Mouse (Mus musculus) MEL (cell line): ENCODE measurements around the gene Fhl1. TPM values are rescaled to one million over a fixed set of nuclear protein-coding genes. Genes with fewer than 3 reads are reported as not detected.

Experiments used
- DNase-seq: peaks from one replicate; pipeline ENCODE4 v3.0.0; 2011; ENCODE audit warnings: low read depth, low spot score
- H3K27ac ChIP-seq: 2 replicates; pipeline ENCODE4 v1.5.1; 2012; ENCODE audit warnings: low read depth, mild to moderate bottlenecking, control low read depth, low read length, moderate library complexity; ENCODE audit not compliant: control insufficient read depth
- H3K27me3 ChIP-seq, 2 experiments: fragments of 150-350 bp in 1 of 2; sonication (generic) in 1 of 2; 2 replicates each; pipeline ENCODE4 v1.6.1; 2012; ENCODE audit warnings: low read length in 2 of 2, mild to moderate bottlenecking in 2 of 2, improper control_type of control experiment in 1 of 2, moderate library complexity in 1 of 2; ENCODE audit not compliant: insufficient read depth in 2 of 2, control insufficient read depth in 1 of 2
- H3K36me3 ChIP-seq, 2 experiments: 2 replicates each; pipeline ENCODE4 v1.6.1; 2012 to 2014; ENCODE audit warnings: low read length in 2 of 2, improper control_type of control experiment in 1 of 2, inconsistent platforms in 1 of 2, mild to moderate bottlenecking in 1 of 2; ENCODE audit not compliant: insufficient read depth in 2 of 2, control insufficient read depth in 1 of 2
- H3K4me1 ChIP-seq, 2 experiments: fragments of 150-350 bp in 1 of 2; sonication (generic) in 1 of 2; 2 replicates each; pipeline ENCODE4 v1.6.1; 2012; ENCODE audit warnings: low read length in 2 of 2, improper control_type of control experiment in 1 of 2, mild to moderate bottlenecking in 1 of 2; ENCODE audit not compliant: insufficient read depth in 2 of 2, control insufficient read depth in 1 of 2
- H3K4me3 ChIP-seq, 2 experiments: fragments of 150-350 bp in 1 of 2; sonication (generic) in 1 of 2; 2 replicates each; pipeline ENCODE4 v1.5.1; 2012; ENCODE audit warnings: low read depth in 2 of 2, low read length in 2 of 2, mild to moderate bottlenecking in 2 of 2, moderate library complexity in 2 of 2, control low read depth in 1 of 2, improper control_type of control experiment in 1 of 2; ENCODE audit not compliant: control insufficient read depth in 1 of 2, insufficient read depth in 1 of 2
- H3K79me2 ChIP-seq: 2 replicates; pipeline ENCODE4 v1.6.1; 2012; ENCODE audit warnings: mild to moderate bottlenecking, low read length, moderate library complexity; ENCODE audit not compliant: control insufficient read depth, poor library complexity, insufficient read depth
- H3K9ac ChIP-seq: 2 replicates; pipeline ENCODE4 v1.6.1; 2012; ENCODE audit warnings: low read depth, mild to moderate bottlenecking, control low read depth, low read length, moderate library complexity; ENCODE audit not compliant: control insufficient read depth, poor library complexity, severe bottlenecking
- H3K9me3 ChIP-seq: fragments of 150-350 bp; sonication (generic); replicated peaks from 2 replicates; pipeline ENCODE4 v1.6.1; 2012; ENCODE audit warnings: mild to moderate bottlenecking, low read length, improper control_type of control experiment, moderate library complexity; ENCODE audit not compliant: insufficient read depth
- BHLHE40 ChIP-seq: IDR thresholded peaks from 2 replicates; pipeline ENCODE4 v1.6.1; 2012; ENCODE audit warnings: low read depth, mild to moderate bottlenecking, inconsistent platforms, low read length, improper control_type of control experiment, borderline replicate concordance
- CHD2 ChIP-seq: IDR thresholded peaks from 2 replicates; pipeline ENCODE4 v1.6.1; 2011; ENCODE audit warnings: low read length, improper control_type of control experiment
- CTCF ChIP-seq, 3 experiments: IDR thresholded peaks in 2 of 3; conservative IDR thresholded peaks in 1 of 3; 2 replicates each; pipeline ENCODE4 v1.5.1; 2011 to 2012; ENCODE audit warnings: low read length in 3 of 3, low read depth in 2 of 3, mild to moderate bottlenecking in 2 of 3, improper control_type of control experiment in 1 of 3, inconsistent platforms in 1 of 3, mixed read lengths in 1 of 3, moderate library complexity in 1 of 3; ENCODE audit not compliant: control insufficient read depth in 1 of 3, insufficient read depth in 1 of 3, poor library complexity in 1 of 3, severe bottlenecking in 1 of 3
- E2F4 ChIP-seq: IDR thresholded peaks from 2 replicates; pipeline ENCODE4 v1.6.1; 2011; ENCODE audit warnings: low read depth, low read length, improper control_type of control experiment, borderline replicate concordance
- EP300 ChIP-seq, 2 experiments: IDR thresholded peaks; 2 replicates each; pipeline ENCODE4 v1.6.1; 2011; ENCODE audit warnings: improper control_type of control experiment in 2 of 2, low read length in 2 of 2, low read depth in 1 of 2, mild to moderate bottlenecking in 1 of 2
- ETS1 ChIP-seq: IDR thresholded peaks from 2 replicates; pipeline ENCODE4 v1.6.1; 2012; ENCODE audit warnings: low read depth, mild to moderate bottlenecking, inconsistent platforms, low read length, improper control_type of control experiment, moderate library complexity
- GABPA ChIP-seq: IDR thresholded peaks from 2 replicates; pipeline ENCODE4 v1.6.1; 2012; ENCODE audit warnings: low read depth, mild to moderate bottlenecking, inconsistent platforms, low read length, improper control_type of control experiment, moderate library complexity
- GATA1 ChIP-seq: IDR thresholded peaks from 2 replicates; pipeline ENCODE4 v1.6.1; 2011; ENCODE audit warnings: low read depth, low read length, improper control_type of control experiment
- JUND ChIP-seq: IDR thresholded peaks from 2 replicates; pipeline ENCODE4 v1.6.1; 2011; ENCODE audit warnings: low read depth, mild to moderate bottlenecking, improper control_type of control experiment, low read length
- MAFK ChIP-seq: IDR thresholded peaks from 2 replicates; pipeline ENCODE4 v1.6.1; 2011; ENCODE audit warnings: low read depth, mild to moderate bottlenecking, low read length, improper control_type of control experiment, borderline replicate concordance
- MAX ChIP-seq: IDR thresholded peaks from 2 replicates; pipeline ENCODE4 v1.6.1; 2011; ENCODE audit warnings: low read length, improper control_type of control experiment
- MYB ChIP-seq: IDR thresholded peaks from 2 replicates; pipeline ENCODE4 v1.6.1; 2011; ENCODE audit warnings: mild to moderate bottlenecking, low read depth, low read length, improper control_type of control experiment
- MYC ChIP-seq: IDR thresholded peaks from 2 replicates; pipeline ENCODE4 v1.6.1; 2011; ENCODE audit warnings: low read depth, mild to moderate bottlenecking, low read length, improper control_type of control experiment, moderate library complexity
- NELFE ChIP-seq: IDR thresholded peaks from 2 replicates; pipeline ENCODE4 v1.6.1; 2011; ENCODE audit warnings: low read depth, low read length, improper control_type of control experiment
- POLR2A ChIP-seq, 2 experiments: IDR thresholded peaks; 2 replicates each; pipeline ENCODE4 v1.6.1; 2011 to 2012; ENCODE audit warnings: low read length in 2 of 2, mild to moderate bottlenecking in 2 of 2, control low read depth in 1 of 2, improper control_type of control experiment in 1 of 2, low read depth in 1 of 2, moderate library complexity in 1 of 2; ENCODE audit not compliant: control insufficient read depth in 1 of 2, insufficient read depth in 1 of 2, poor library complexity in 1 of 2
- RAD21 ChIP-seq: IDR thresholded peaks from 2 replicates; pipeline ENCODE4 v1.6.1; 2011; ENCODE audit warnings: mild to moderate bottlenecking, low read depth, low read length, improper control_type of control experiment
- SMC3 ChIP-seq: IDR thresholded peaks from 2 replicates; pipeline ENCODE4 v1.6.1; 2011; ENCODE audit warnings: low read depth, low read length, improper control_type of control experiment
- TAL1 ChIP-seq: IDR thresholded peaks from 2 replicates; pipeline ENCODE4 v1.6.1; 2012; ENCODE audit warnings: mild to moderate bottlenecking, inconsistent platforms, low read length, moderate library complexity, mixed read lengths
- TCF12 ChIP-seq: IDR thresholded peaks from 2 replicates; pipeline ENCODE4 v1.6.1; 2014; ENCODE audit warnings: low read depth, mild to moderate bottlenecking, inconsistent platforms, low read length, improper control_type of control experiment, moderate library complexity
- UBTF ChIP-seq: IDR thresholded peaks from 2 replicates; pipeline ENCODE4 v1.6.1; 2012; ENCODE audit warnings: low read depth, mild to moderate bottlenecking, inconsistent platforms, low read length, improper control_type of control experiment, moderate library complexity, borderline replicate concordance; ENCODE audit not compliant: insufficient read depth
- USF1 ChIP-seq: IDR thresholded peaks from 2 replicates; pipeline ENCODE4 v1.6.1; 2014; ENCODE audit warnings: low read depth, mild to moderate bottlenecking, inconsistent platforms, low read length, improper control_type of control experiment, moderate library complexity
- USF2 ChIP-seq, 2 experiments: IDR thresholded peaks; 2 replicates each; pipeline ENCODE4 v1.6.1; 2011 to 2012; ENCODE audit warnings: improper control_type of control experiment in 2 of 2, low read length in 2 of 2, borderline replicate concordance in 1 of 2, inconsistent platforms in 1 of 2, low read depth in 1 of 2, mild to moderate bottlenecking in 1 of 2; ENCODE audit not compliant: insufficient read depth in 1 of 2
- ZC3H11A ChIP-seq: IDR thresholded peaks from 2 replicates; pipeline ENCODE4 v1.6.1; 2012; ENCODE audit warnings: low read depth, mild to moderate bottlenecking, inconsistent platforms, low read length, improper control_type of control experiment
- ZKSCAN1 ChIP-seq: IDR thresholded peaks from 2 replicates; pipeline ENCODE4 v1.6.1; 2012; ENCODE audit warnings: low read depth, mild to moderate bottlenecking, inconsistent platforms, low read length, improper control_type of control experiment, moderate library complexity
- ZNF384 ChIP-seq: IDR thresholded peaks from 2 replicates; pipeline ENCODE4 v1.6.1; 2012; ENCODE audit warnings: low read depth, mild to moderate bottlenecking, inconsistent platforms, low read length, improper control_type of control experiment
- polyA plus RNA-seq, 2 experiments: library from polyadenylated mRNA; stranded (reverse) in 1 of 2; unstranded in 1 of 2; fragments of >175 nt in 1 of 2; fragments of >200 nt in 1 of 2; gene quantifications; 2 replicates each; pipeline versions ENCODE4 v1.2.1 to v1.2.4; 2012; ENCODE audit warnings: low replicate concordance in 2 of 2, low read depth in 1 of 2; ENCODE audit not compliant: insufficient read length in 2 of 2, insufficient read depth in 1 of 2, missing spikeins in 1 of 2
- total RNA-seq: library from RNA; depleted of rRNA; stranded (reverse); fragments of 300-350 nt; gene quantifications from 2 replicates; pipeline ENCODE4 v1.2.3, GENCODE M21; 2012

Gene Fhl1
- total and polyA plus RNA-seq, 3 experiments = not detected

GRCm38 (mm10) chrX:56712666-56713065 is 18.9 kb upstream of the Fhl1 start:
- no peaks in the 10 kb centered on the region for H3K4me1 ChIP-seq
- H3K9ac ChIP-seq = no peak overlapping the region
- no peaks in the 10 kb centered on the region for H3K9me3 ChIP-seq
- no peaks in the 10 kb centered on the region for H3K79me2 ChIP-seq
- no peaks in the 10 kb centered on the region; a peak in 1 of 4 replicates for H3K27me3 ChIP-seq
- no peak for DNase-seq
- H3K27ac ChIP-seq = no peak overlapping the region
- no peak for TF ChIP-seq USF2 (IDR thresholded peaks at IDR 0.05; ENCODE audit: borderline replicate concordance in 1 of 2, insufficient read depth in 1 of 2, low read depth in 1 of 2, low read length in 2 of 2)
- TF ChIP-seq SMC3 = no peak
- no peak for TF ChIP-seq CHD2
- TF ChIP-seq BHLHE40 = no peak
- no peak for TF ChIP-seq MYC
- no peak for TF ChIP-seq MYB
- TF ChIP-seq MAX = no peak
- TF ChIP-seq MAFK = no peak
- TF ChIP-seq GATA1 = no peak
- TF ChIP-seq ZNF384 = no peak
- no peak for TF ChIP-seq ZC3H11A
- no peak for TF ChIP-seq E2F4
- no peak for TF ChIP-seq ZKSCAN1
- no peak for TF ChIP-seq TAL1
- TF ChIP-seq GABPA = no peak
- no peak for TF ChIP-seq RAD21
- TF ChIP-seq TCF12 = no peak
- TF ChIP-seq EP300 (IDR thresholded peaks at IDR 0.05; ENCODE audit: low read depth in 1 of 2, low read length in 2 of 2) = no peak
- no peak for TF ChIP-seq POLR2A (IDR thresholded peaks at IDR 0.05; ENCODE audit: control insufficient read depth in 1 of 2, insufficient read depth in 1 of 2, low read depth in 1 of 2, low read length in 2 of 2, poor library complexity in 1 of 2)
- no peaks in the 10 kb centered on the region for H3K36me3 ChIP-seq
- H3K4me3 ChIP-seq = no peak overlapping the region

GRCm38 (mm10) chrX:56722559-56722958 is 9.0 kb upstream of the Fhl1 start:
- no peak for DNase-seq
- H3K27me3 ChIP-seq = no peaks in the 10 kb centered on the region
- H3K79me2 ChIP-seq = no peaks in the 10 kb centered on the region

More at GRCm38 (mm10) chrX:56722559-56722958, 9.0 kb upstream of the Fhl1 start:
- no peak for TF ChIP-seq GABPA
- no peak for TF ChIP-seq CHD2
- no peak for TF ChIP-seq ETS1
- TF ChIP-seq MYC = no peak
- TF ChIP-seq RAD21 = no peak
- no peak for TF ChIP-seq NELFE
- TF ChIP-seq TCF12 = no peak
- TF ChIP-seq GATA1 = no peak
- TF ChIP-seq ZC3H11A = no peak
- no peak for TF ChIP-seq CTCF (IDR thresholded peaks at IDR 0.05 in 2 of 3, conservative IDR thresholded peaks at IDR 0.05 in 1 of 3; ENCODE audit: control insufficient read depth in 1 of 3, insufficient read depth in 1 of 3, low read depth in 2 of 3, low read length in 3 of 3, poor library complexity in 1 of 3, severe bottlenecking in 1 of 3)
- TF ChIP-seq JUND = no peak
- TF ChIP-seq UBTF = no peak
- no peak for TF ChIP-seq USF1
- Histone ChIP-seq H3K9me3 (no peaks in the 10 kb centered on the region), H3K36me3 (no peaks in the 10 kb centered on the region), H3K9ac (no peak overlapping the region), H3K27ac (no peak overlapping the region), H3K4me3 (no peak overlapping the region), H3K4me1 (no peaks in the 10 kb centered on the region)
